Mouse (Mus musculus): ENCODE measurements around the gene Lrp1. TPM values are rescaled to one million over a fixed set of nuclear protein-coding genes. Genes with fewer than 3 reads are reported as not detected.

Lrp1 gene
- polyA plus RNA-seq, 1 experiment from 2014 or later = 67.1 TPM

- no peak overlapping the region for H3K4me2 ChIP-seq (replicated peaks; ENCODE audit: low read depth, low read length)
- ATAC-seq (ENCODE audit: low FRiP score) (no peak), DNase-seq (ENCODE audit: low spot score) (no peak)
- no peak overlapping the region for H3K27ac ChIP-seq (ENCODE audit: low read depth, low read length)
- no peaks in the 10 kb centered on the region for H3K4me1 ChIP-seq (replicated peaks; ENCODE audit: control insufficient read depth, insufficient read depth, low read length)
- H3K36me3 ChIP-seq (ENCODE audit: control insufficient read depth, insufficient read depth, low read length) = peaks cover 20% of the 10 kb centered on the region
- WGBS = 96% methylated on average over 20 of the region's 20 CpGs
- H3K9me3 ChIP-seq (ENCODE audit: control insufficient read depth, low read length) = no peaks in the 10 kb centered on the region
- H3K9ac ChIP-seq (ENCODE audit: low read depth, low read length) = no peak overlapping the region
- H3K27me3 ChIP-seq (ENCODE audit: control insufficient read depth, insufficient read depth, low read length) = no peaks in the 10 kb centered on the region
- no peak overlapping the region for H3K4me3 ChIP-seq (ENCODE audit: low read depth, low read length)
Observed at GRCm38 (mm10) chr10:127544375-127544774, 76.6 kb downstream of the Lrp1 start.

- Histone ChIP-seq H3K4me2 (replicated peaks; ENCODE audit: low read depth, low read length) (no peak overlapping the region), H3K4me1 (replicated peaks; ENCODE audit: control insufficient read depth, insufficient read depth, low read length) (no peaks in the 10 kb centered on the region)
- no peak for DNase-seq (ENCODE audit: low spot score)
Observed at GRCm38 (mm10) chr10:127543916-127544315, 77.0 kb downstream of the Lrp1 start.

GRCm38 (mm10) chr10:127542720-127543119 is 78.2 kb downstream of the Lrp1 start:
- Histone ChIP-seq H3K27ac (ENCODE audit: low read depth, low read length) (no peak overlapping the region), H3K27me3 (ENCODE audit: control insufficient read depth, insufficient read depth, low read length) (no peaks in the 10 kb centered on the region), H3K4me3 (ENCODE audit: low read depth, low read length) (no peak overlapping the region), H3K36me3 (ENCODE audit: control insufficient read depth, insufficient read depth, low read length) (peaks cover 18% of the 10 kb centered on the region), H3K9ac (ENCODE audit: low read depth, low read length) (no peak overlapping the region), H3K9me3 (ENCODE audit: control insufficient read depth, low read length) (no peaks in the 10 kb centered on the region), H3K4me1 (replicated peaks; ENCODE audit: control insufficient read depth, insufficient read depth, low read length) (no peaks in the 10 kb centered on the region), H3K4me2 (replicated peaks; ENCODE audit: low read depth, low read length) (no peak overlapping the region)
- ATAC-seq (ENCODE audit: low FRiP score) (no peak), DNase-seq (ENCODE audit: low spot score) (no peak)
- 37% methylated on average over 6 of the region's 6 CpGs for WGBS

More at GRCm38 (mm10) chr10:127543916-127544315, 77.0 kb downstream of the Lrp1 start:
- ATAC-seq (ENCODE audit: low FRiP score) = no peak
- H3K9me3 ChIP-seq (ENCODE audit: control insufficient read depth, low read length) = no peaks in the 10 kb centered on the region
- H3K4me3 ChIP-seq (ENCODE audit: low read depth, low read length) = no peak overlapping the region
- H3K9ac ChIP-seq (ENCODE audit: low read depth, low read length) = no peak overlapping the region
- no peaks in the 10 kb centered on the region for H3K27me3 ChIP-seq (ENCODE audit: control insufficient read depth, insufficient read depth, low read length)
- H3K36me3 ChIP-seq (ENCODE audit: control insufficient read depth, insufficient read depth, low read length) = peaks cover 20% of the 10 kb centered on the region
- WGBS = 82% methylated on average over 3 of the region's 3 CpGs
- H3K27ac ChIP-seq (ENCODE audit: low read depth, low read length) = no peak overlapping the region

- Histone ChIP-seq H3K9me3 (ENCODE audit: control insufficient read depth, low read length) (no peaks in the 10 kb centered on the region), H3K4me3 (ENCODE audit: low read depth, low read length) (no peak overlapping the region), H3K36me3 (ENCODE audit: control insufficient read depth, insufficient read depth, low read length) (peaks cover 18% of the 10 kb centered on the region), H3K4me2 (replicated peaks; ENCODE audit: low read depth, low read length) (no peak overlapping the region), H3K4me1 (replicated peaks; ENCODE audit: control insufficient read depth, insufficient read depth, low read length) (no peaks in the 10 kb centered on the region), H3K27me3 (ENCODE audit: control insufficient read depth, insufficient read depth, low read length) (no peaks in the 10 kb centered on the region), H3K27ac (ENCODE audit: low read depth, low read length) (no peak overlapping the region), H3K9ac (ENCODE audit: low read depth, low read length) (no peak overlapping the region)
- ATAC-seq (ENCODE audit: low FRiP score) (no peak), DNase-seq (ENCODE audit: low spot score) (no peak)
- WGBS = 80% methylated on average over 13 of the region's 13 CpGs
Observed at GRCm38 (mm10) chr10:127542084-127542483, 78.9 kb downstream of the Lrp1 start.

- no peak overlapping the region for H3K9ac ChIP-seq (ENCODE audit: low read depth, low read length)
- peaks cover 2% of the 10 kb centered on the region; the same call in 1 of the 2 replicates for H3K27me3 ChIP-seq (ENCODE audit: control insufficient read depth, insufficient read depth, low read length)
- H3K4me2 ChIP-seq (replicated peaks; ENCODE audit: low read depth, low read length) = no peak overlapping the region
- no peaks in the 10 kb centered on the region for H3K9me3 ChIP-seq (ENCODE audit: control insufficient read depth, low read length)
- ATAC-seq (ENCODE audit: low FRiP score) (no peak), DNase-seq (ENCODE audit: low spot score) (no peak)
- no peak overlapping the region for H3K4me3 ChIP-seq (ENCODE audit: low read depth, low read length)
- peaks cover 18% of the 10 kb centered on the region for H3K36me3 ChIP-seq (ENCODE audit: control insufficient read depth, insufficient read depth, low read length)
- no peak overlapping the region for H3K27ac ChIP-seq (ENCODE audit: low read depth, low read length)
- no peaks in the 10 kb centered on the region; the same call in 1 of the 2 replicates for H3K4me1 ChIP-seq (replicated peaks; ENCODE audit: control insufficient read depth, insufficient read depth, low read length)
- WGBS = 95% methylated on average over 8 of the region's 8 CpGs
Observed at GRCm38 (mm10) chr10:127541510-127541909, 79.4 kb downstream of the Lrp1 start.

GRCm38 (mm10) chr10:127537854-127538583 is 82.9 kb downstream of the Lrp1 start:
- H3K9ac ChIP-seq (ENCODE audit: low read depth, low read length) = no peak overlapping the region
- WGBS = 24% methylated on average over 7 of the region's 7 CpGs
- H3K4me3 ChIP-seq (ENCODE audit: low read depth, low read length) = no peak overlapping the region
- H3K27ac ChIP-seq (ENCODE audit: low read depth, low read length) = peak overlapping the region; percentile 56; the same call in 1 of the 2 replicates
- peaks cover 6% of the 10 kb centered on the region; the same call in 1 of the 2 replicates for H3K36me3 ChIP-seq (ENCODE audit: control insufficient read depth, insufficient read depth, low read length)
- no peak overlapping the region for H3K4me2 ChIP-seq (replicated peaks; ENCODE audit: low read depth, low read length)
- peaks cover 37% of the 10 kb centered on the region for H3K27me3 ChIP-seq (ENCODE audit: control insufficient read depth, insufficient read depth, low read length)
- H3K9me3 ChIP-seq (ENCODE audit: control insufficient read depth, low read length) = no peaks in the 10 kb centered on the region
- DNase-seq (ENCODE audit: low spot score) (peak; percentile 89), ATAC-seq (ENCODE audit: low FRiP score) (0 out of 2 replicates have a peak, but pooled peaks have one; percentile 20)
- H3K4me1 ChIP-seq (replicated peaks; ENCODE audit: control insufficient read depth, insufficient read depth, low read length) = peaks cover 13% of the 10 kb centered on the region

GRCm38 (mm10) chr10:127536586-127537314 is 84.2 kb downstream of the Lrp1 start:
- peak; percentile 50; the same call in 1 of the 2 replicates for ATAC-seq (ENCODE audit: low FRiP score)
- H3K4me2 ChIP-seq (replicated peaks; ENCODE audit: low read depth, low read length) = peak overlapping the region; percentile 7; the same call in 1 of the 2 replicates
- H3K36me3 ChIP-seq (ENCODE audit: control insufficient read depth, insufficient read depth, low read length) = peaks cover 3% of the 10 kb centered on the region; the same call in 1 of the 2 replicates
- H3K27me3 ChIP-seq (ENCODE audit: control insufficient read depth, insufficient read depth, low read length) = peaks cover 48% of the 10 kb centered on the region
- peaks cover 13% of the 10 kb centered on the region for H3K4me1 ChIP-seq (replicated peaks; ENCODE audit: control insufficient read depth, insufficient read depth, low read length)
- peak overlapping the region; percentile 88 for H3K27ac ChIP-seq (ENCODE audit: low read depth, low read length)
- WGBS = 16% methylated on average over 8 of the region's 8 CpGs
- peak; percentile 79 for DNase-seq (ENCODE audit: low spot score)
- H3K9me3 ChIP-seq (ENCODE audit: control insufficient read depth, low read length) = no peaks in the 10 kb centered on the region
- H3K4me3 ChIP-seq (ENCODE audit: low read depth, low read length) = no peak overlapping the region
- H3K9ac ChIP-seq (ENCODE audit: low read depth, low read length) = no peak overlapping the region

- WGBS = under 1% methylated on average over 30 of the region's 30 CpGs
- ATAC-seq (ENCODE audit: low FRiP score) = peak; percentile 46
- Histone ChIP-seq H3K4me2 (replicated peaks; ENCODE audit: low read depth, low read length) (peak overlapping the region; percentile 77), H3K27ac (ENCODE audit: low read depth, low read length) (peak overlapping the region; percentile 88), H3K4me3 (ENCODE audit: low read depth, low read length) (peak overlapping the region; percentile 58), H3K9me3 (ENCODE audit: control insufficient read depth, low read length) (no peaks in the 10 kb centered on the region), H3K9ac (ENCODE audit: low read depth, low read length) (peak overlapping the region; percentile 71; the same call in 1 of the 2 replicates), H3K4me1 (replicated peaks; ENCODE audit: control insufficient read depth, insufficient read depth, low read length) (peaks cover 13% of the 10 kb centered on the region), H3K36me3 (ENCODE audit: control insufficient read depth, insufficient read depth, low read length) (no peaks in the 10 kb centered on the region; the same call in 1 of the 2 replicates), H3K27me3 (ENCODE audit: control insufficient read depth, insufficient read depth, low read length) (peaks cover 64% of the 10 kb centered on the region)
- DNase-seq (ENCODE audit: low spot score) = peak; percentile 67
Observed at GRCm38 (mm10) chr10:127534929-127535384, 86.0 kb downstream of the Lrp1 start.
